Mouse (Mus musculus) CH12.LX (cell line): Measurements from ENCODE around the gene Ift46. TPM values are rescaled to one million over a fixed set of nuclear protein-coding genes. Genes with fewer than 3 reads are reported as not detected.
"Not testable (repeated sequence)": the region's sequence is repeated elsewhere in the genome, so short reads cannot be mapped to it uniquely, and the experiment has no call there.

Experiments
- DNase-seq: peaks from one replicate; pipeline ENCODE4 v3.0.0-alpha.2; 2013; ENCODE audit errors: extremely low read depth
- H3K27ac ChIP-seq: 2 replicates; pipeline ENCODE4 v1.5.1; 2012; ENCODE audit warnings: low read depth, mild to moderate bottlenecking, control low read depth, moderate library complexity; ENCODE audit not compliant: insufficient read depth
- H3K27me3 ChIP-seq: replicated peaks from 2 replicates; pipeline ENCODE3; 2012; ENCODE audit warnings: inconsistent platforms
- H3K36me3 ChIP-seq, 2 experiments: replicated peaks in 1 of 2; 2 replicates each; pipeline versions ENCODE3 to v1.6.1; 2012; ENCODE audit warnings: inconsistent platforms in 1 of 2, low read length in 1 of 2, mild to moderate bottlenecking in 1 of 2, mixed read lengths in 1 of 2, moderate library complexity in 1 of 2; ENCODE audit not compliant: control insufficient read depth in 1 of 2, insufficient read depth in 1 of 2
- H3K4me1 ChIP-seq, 2 experiments: 2 replicates each; pipeline ENCODE4 v1.6.1; 2012; ENCODE audit warnings: inconsistent platforms in 1 of 2, moderate library complexity in 1 of 2; ENCODE audit not compliant: insufficient read depth in 2 of 2, control insufficient read depth in 1 of 2
- H3K4me2 ChIP-seq: 2 replicates; pipeline ENCODE4 v1.6.1; 2012; ENCODE audit warnings: low read depth, mild to moderate bottlenecking, control low read depth; ENCODE audit not compliant: poor library complexity, insufficient read depth, severe bottlenecking
- H3K4me3 ChIP-seq, 3 experiments: fragments of 150-350 bp in 1 of 3; sonication (generic) in 1 of 3; replicated peaks in 1 of 3; 2 replicates each; pipeline versions ENCODE3 to v1.5.1; 2011 to 2012; ENCODE audit warnings: low read depth in 2 of 3, low read length in 2 of 3, mild to moderate bottlenecking in 2 of 3, moderate library complexity in 2 of 3, control low read depth in 1 of 3, improper control_type of control experiment in 1 of 3, inconsistent platforms in 1 of 3, mixed read lengths in 1 of 3; ENCODE audit not compliant: poor library complexity in 1 of 3
- H3K79me2 ChIP-seq: replicated peaks from 2 replicates; pipeline ENCODE4 v1.6.1; 2012; ENCODE audit warnings: mild to moderate bottlenecking, moderate library complexity; ENCODE audit not compliant: control insufficient read depth, poor library complexity, insufficient read depth, severe bottlenecking; ENCODE audit errors: extremely low read depth
- H3K9ac ChIP-seq: 2 replicates; pipeline ENCODE4 v1.6.1; 2012; ENCODE audit warnings: low read depth, mild to moderate bottlenecking, control low read depth, moderate library complexity; ENCODE audit not compliant: insufficient read depth
- H3K9me3 ChIP-seq: replicated peaks from 2 replicates; pipeline ENCODE3; 2012; ENCODE audit warnings: low read length, inconsistent platforms, mixed read lengths
- CTCF ChIP-seq, 2 experiments: IDR thresholded peaks in 1 of 2; conservative IDR thresholded peaks in 1 of 2; 2 replicates each; pipeline ENCODE4 v1.5.1; 2011 to 2012; ENCODE audit warnings: low read depth in 2 of 2, low read length in 2 of 2, improper control_type of control experiment in 1 of 2, inconsistent platforms in 1 of 2, mild to moderate bottlenecking in 1 of 2, moderate library complexity in 1 of 2
- ELF1 ChIP-seq: IDR thresholded peaks from 2 replicates; pipeline ENCODE4 v1.6.1; 2014; ENCODE audit warnings: low read depth, mild to moderate bottlenecking, inconsistent platforms, low read length, improper control_type of control experiment
- HCFC1 ChIP-seq: IDR thresholded peaks from 2 replicates; pipeline ENCODE4 v1.6.1; 2012; ENCODE audit warnings: low read depth, mild to moderate bottlenecking, inconsistent platforms, low read length, improper control_type of control experiment
- IRF4 ChIP-seq: IDR thresholded peaks from 2 replicates; pipeline ENCODE4 v1.6.1; 2014; ENCODE audit warnings: low read depth, mild to moderate bottlenecking, inconsistent platforms, low read length, improper control_type of control experiment
- JUN ChIP-seq: IDR thresholded peaks from 2 replicates; pipeline ENCODE4 v1.6.1; 2011; ENCODE audit warnings: low read depth, mild to moderate bottlenecking, low read length, improper control_type of control experiment, moderate library complexity; ENCODE audit not compliant: insufficient read depth
- JUND ChIP-seq: conservative IDR thresholded peaks from 2 replicates; pipeline ENCODE4 v1.6.1; 2011; ENCODE audit warnings: low read depth, low read length, improper control_type of control experiment
- MAX ChIP-seq: IDR thresholded peaks from 2 replicates; pipeline ENCODE4 v1.6.1; 2011; ENCODE audit warnings: low read length, improper control_type of control experiment
- MYC ChIP-seq: IDR thresholded peaks from 2 replicates; pipeline ENCODE4 v1.6.1; 2011; ENCODE audit warnings: low read depth, mild to moderate bottlenecking, improper control_type of control experiment, low read length
- NELFE ChIP-seq: IDR thresholded peaks from 2 replicates; pipeline ENCODE4 v1.6.1; 2011; ENCODE audit warnings: low read depth, low read length, improper control_type of control experiment
- PAX5 ChIP-seq: IDR thresholded peaks from 2 replicates; pipeline ENCODE4 v1.6.1; 2012; ENCODE audit warnings: low read length, inconsistent platforms, mixed read lengths
- POLR2AphosphoS2 ChIP-seq: IDR thresholded peaks from 2 replicates; pipeline ENCODE4 v1.6.1; 2011; ENCODE audit warnings: low read depth, low read length, improper control_type of control experiment
- TBP ChIP-seq: conservative IDR thresholded peaks from 2 replicates; pipeline ENCODE4 v1.6.1; 2011; ENCODE audit warnings: low read depth, low read length, improper control_type of control experiment
- TCF12 ChIP-seq: IDR thresholded peaks from 2 replicates; pipeline ENCODE4 v1.6.1; 2014; ENCODE audit warnings: low read depth, mild to moderate bottlenecking, inconsistent platforms, low read length, improper control_type of control experiment
- USF1 ChIP-seq: IDR thresholded peaks from 2 replicates; pipeline ENCODE4 v1.6.1; 2014; ENCODE audit warnings: low read depth, mild to moderate bottlenecking, inconsistent platforms, low read length, improper control_type of control experiment
- USF2 ChIP-seq: conservative IDR thresholded peaks from 2 replicates; pipeline ENCODE4 v1.6.1; 2011; ENCODE audit warnings: low read depth, low read length, improper control_type of control experiment
- ZNF384 ChIP-seq: IDR thresholded peaks from 2 replicates; pipeline ENCODE4 v1.6.1; 2012; ENCODE audit warnings: low read depth, low read length, improper control_type of control experiment, inconsistent platforms
- dilution Hi-C: fragments of 300-500 bp; cut with MboI; formaldehyde crosslinking; loops from 2 replicates; pipeline ENCODE4 v1.14.3; 2020; ENCODE audit warnings: low sequenced_read_pairs; ENCODE audit not compliant: extremely low pct_unique_long_range_greater_than_20kb, extremely low pct_ligation_motif_present
- in situ Hi-C: fragments of 300-500 bp; cut with MboI; formaldehyde crosslinking; loops from 3 replicates; pipeline ENCODE4 v1.14.3; 2019; ENCODE audit warnings: low sequenced_read_pairs, low pct_ligation_motif_present, low pct_unique_long_range_greater_than_20kb, mixed read lengths
- polyA plus RNA-seq: library from polyadenylated mRNA; unstranded; fragments of >175 nt; gene quantifications from 2 replicates; pipeline ENCODE4 v1.2.1, GENCODE M21; 2012; ENCODE audit warnings: low read depth; ENCODE audit not compliant: insufficient read length
- total RNA-seq, 2 experiments: library from RNA; depleted of rRNA; stranded (reverse); fragments of 300-350 nt in 1 of 2; fragments of >200 nt in 1 of 2; gene quantifications; 2 replicates each; pipeline ENCODE4 v1.2.3; 2012 to 2014

Ift46 gene
- total and polyA plus RNA-seq, 3 experiments, result 49.8 to 80.0 (median 57.7) TPM

DNA sequence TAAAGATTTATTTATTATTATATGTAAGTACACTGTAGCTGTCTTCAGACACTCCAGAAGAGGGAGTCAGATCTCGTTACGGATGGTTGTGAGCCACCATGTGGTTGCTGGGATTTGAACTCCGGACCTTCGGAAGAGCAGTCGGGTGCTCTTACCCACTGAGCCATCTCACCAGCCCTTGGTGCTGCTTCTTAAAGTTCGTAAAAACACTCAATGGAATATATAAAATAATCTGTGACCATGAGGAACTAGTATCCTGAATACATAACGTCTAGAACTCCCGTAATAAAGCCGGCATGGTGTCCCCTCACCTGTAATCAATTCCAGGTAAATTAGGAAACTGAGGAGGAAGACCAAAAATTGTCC is 304 bp downstream of the Ift46 start:
- H3K36me3 ChIP-seq, result peaks cover 2 to 12% of the 10 kb centered on the region in 2 experiments
- peak overlapping the region in 2 of 3 experiments; percentile 15 to 40 for H3K4me3 ChIP-seq
- in situ Hi-C loops, dilution Hi-C loops, H3K9ac ChIP-seq, DNase-seq, H3K27ac ChIP-seq, H3K27me3 ChIP-seq, H3K9me3 ChIP-seq, H3K4me2 ChIP-seq: not testable (repeated sequence)
- peaks cover 43% of the 10 kb centered on the region for H3K79me2 ChIP-seq
- H3K4me1 ChIP-seq, result peaks cover 2 to 49% of the 10 kb centered on the region in 2 experiments; a peak in 3 of 4 replicates
- TF ChIP-seq CTCF (conservative IDR thresholded peaks at IDR 0.05 in 1 of 2, IDR thresholded peaks at IDR 0.05 in 1 of 2; ENCODE audit: low read depth in 2 of 2, low read length in 2 of 2) (peak in 1 of 2 experiments; percentile 15; a peak in 1 of 4 replicates), ZNF384 (peak; percentile 4; the same call in 1 of the 2 replicates), MYC (peak; percentile 50; the same call in 1 of the 2 replicates), TBP (0 out of 2 replicates have a peak, but pooled peaks have one; percentile 39)

DNA sequence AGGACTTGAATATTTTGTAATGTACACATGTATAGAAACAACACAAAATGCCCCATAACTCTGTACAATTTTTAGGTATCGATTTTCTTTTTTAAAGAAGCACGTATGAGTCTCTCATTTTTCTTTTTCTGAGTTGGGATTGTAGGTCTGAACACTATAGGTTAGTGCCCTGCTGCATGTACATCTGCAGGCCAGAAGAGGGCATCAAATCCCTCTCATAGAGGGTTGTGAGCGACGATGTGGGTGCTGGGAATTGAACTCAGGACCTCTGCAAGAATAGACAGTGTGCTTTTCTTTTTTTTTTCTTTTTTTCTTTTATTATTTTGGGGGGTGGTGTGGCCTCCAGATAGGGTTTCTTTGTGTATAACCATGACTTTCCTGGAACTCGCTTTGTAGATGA is 3.7 kb downstream of the Ift46 start:
- Histone ChIP-seq H3K9me3 (no peaks in the 10 kb centered on the region), H3K36me3 (peaks cover 4 to 18% of the 10 kb centered on the region in 2 experiments), H3K4me3 (no peak overlapping the region), H3K27me3 (no peaks in the 10 kb centered on the region), H3K4me1 (peaks cover 3 to 30% of the 10 kb centered on the region in 2 experiments), H3K9ac (no peak overlapping the region), H3K79me2 (peaks cover 19% of the 10 kb centered on the region), H3K4me2 (no peak overlapping the region), H3K27ac (0 out of 2 replicates have a peak overlapping the region, but pooled peaks have one; percentile 36)
- in situ Hi-C loops, result no loop called here
- no peak for TF ChIP-seq NELFE
- peak in 1 of 2 experiments; percentile 14; a peak in 1 of 4 replicates for TF ChIP-seq CTCF (conservative IDR thresholded peaks at IDR 0.05 in 1 of 2, IDR thresholded peaks at IDR 0.05 in 1 of 2; ENCODE audit: low read depth in 2 of 2, low read length in 2 of 2)
- no peak for TF ChIP-seq MAX
- no peak for TF ChIP-seq JUN
- TF ChIP-seq JUND, result no peak
- no peak for TF ChIP-seq PAX5
- no peak for TF ChIP-seq TCF12
- dilution Hi-C loops, result no loop called here
- DNase-seq, result no peak

DNA sequence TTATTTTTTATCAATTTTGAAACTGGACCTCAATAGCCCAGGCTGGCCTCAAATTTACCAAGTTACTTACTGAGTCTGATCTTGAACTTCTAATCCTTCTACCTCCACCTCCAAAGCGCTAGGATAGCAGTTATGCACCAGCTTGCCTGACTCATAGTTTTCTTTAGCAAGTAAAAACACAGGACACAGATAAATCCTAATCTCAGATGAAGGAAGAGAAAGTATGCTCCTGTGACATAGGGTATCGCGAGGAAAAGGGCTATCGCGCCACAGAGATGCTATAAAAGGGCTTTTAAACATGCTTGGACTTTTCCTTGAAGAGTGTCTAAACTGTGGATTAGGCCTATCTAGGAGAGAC is 4.7 kb downstream of the Ift46 start:
- in situ Hi-C loops (no loop called here), dilution Hi-C loops (no loop called here)
- Histone ChIP-seq H3K36me3 (peaks cover 4 to 24% of the 10 kb centered on the region in 2 experiments), H3K9me3 (no peaks in the 10 kb centered on the region), H3K9ac (peak overlapping the region; percentile 81), H3K4me3 (peak overlapping the region in 2 of 3 experiments; percentile 37 to 76), H3K27me3 (no peaks in the 10 kb centered on the region), H3K4me2 (peak overlapping the region; percentile 90), H3K4me1 (peaks cover 3 to 30% of the 10 kb centered on the region in 2 experiments), H3K27ac (peak overlapping the region; percentile 91), H3K79me2 (peaks cover 11% of the 10 kb centered on the region)
- TF ChIP-seq JUND, result no peak
- no peak for TF ChIP-seq PAX5
- no peak for TF ChIP-seq USF2
- no peak for TF ChIP-seq ELF1
- TF ChIP-seq HCFC1, result no peak
- TF ChIP-seq IRF4, result no peak
- no peak for TF ChIP-seq USF1
- no peak for TF ChIP-seq POLR2AphosphoS2
- DNase-seq, result no peak
